Mouse (Mus musculus): ENCODE measurements around the gene Hnrnpul1.

DNA sequence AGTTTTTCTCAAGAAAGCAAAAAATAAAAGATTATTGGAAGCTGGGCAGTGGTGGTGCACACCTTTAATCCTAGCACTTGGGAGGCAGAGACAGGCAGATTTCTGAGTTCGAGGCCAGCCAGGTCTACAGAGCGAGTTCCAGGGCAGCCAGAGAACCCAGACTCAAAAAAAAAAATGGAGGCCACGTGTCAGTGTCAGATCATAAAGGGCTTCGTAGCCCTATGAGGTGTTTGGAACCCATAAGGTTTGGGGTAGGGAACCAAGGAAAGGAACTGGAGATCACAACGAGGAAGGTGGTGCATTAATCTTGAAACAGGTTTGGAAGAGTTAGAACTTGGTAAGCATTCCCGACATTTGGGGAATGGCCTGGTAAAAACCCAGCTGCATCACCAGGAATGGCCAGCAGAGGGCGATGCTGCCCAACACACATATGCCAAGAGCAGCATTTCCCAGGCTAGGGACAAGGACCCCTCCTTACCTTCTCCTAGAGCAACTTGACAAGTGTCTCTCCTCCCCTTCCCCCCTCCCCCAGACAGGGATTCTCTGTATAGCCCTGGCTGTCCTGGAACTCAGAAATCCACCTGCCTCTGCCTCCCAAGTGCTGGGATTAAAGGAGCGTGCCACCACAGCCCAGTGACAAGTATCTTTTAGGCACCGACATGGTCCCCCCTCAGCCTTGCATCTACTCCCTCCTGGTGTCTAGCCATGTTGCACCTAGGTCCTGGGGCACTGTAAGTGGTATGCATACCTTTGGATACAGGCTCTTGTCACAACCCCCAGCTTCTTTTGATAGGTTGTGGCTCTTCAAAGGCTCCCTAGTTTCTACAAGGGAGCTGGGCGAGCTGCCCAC is 34.6 kb downstream of the Hnrnpul1 start:
- TF ChIP-seq CTCF (IDR thresholded peaks at IDR 0.05; ENCODE audit: control insufficient read depth, insufficient read depth, insufficient read length) (peak; percentile 81), CEBPB (IDR thresholded peaks at IDR 0.05; ENCODE audit: low read depth) (no peak), MYOG (IDR thresholded peaks at IDR 0.05; ENCODE audit: control insufficient read depth, extremely low read depth, insufficient read length) (no peak), USF1 (IDR thresholded peaks at IDR 0.05; ENCODE audit: low read depth) (no peak), MAX (IDR thresholded peaks at IDR 0.05) (no peak), FOSL1 (IDR thresholded peaks at IDR 0.05; ENCODE audit: insufficient read depth, low read length, poor library complexity, severe bottlenecking) (no peak), MYOD1 (IDR thresholded peaks at IDR 0.05; ENCODE audit: control insufficient read depth, insufficient read length, low read depth) (no peak)

All from C2C12 (cell line).